Mouse (Mus musculus): ENCODE results near the gene Nol12. TPM values are rescaled to one million over a fixed set of nuclear protein-coding genes. Genes with fewer than 3 reads are reported as not detected.

Gene Nol12
- total and polyA plus RNA-seq, 3 experiments: 21.3 to 57.2 (median 42.0) TPM

- DNase-seq: no peak
Observed at GRCm38 (mm10) chr15:78916052-78916826, 18.5 kb upstream of the Nol12 start.

- no peak for DNase-seq
Observed at GRCm38 (mm10) chr15:78918126-78918525, 16.6 kb upstream of the Nol12 start.

- DNase-seq: no peak
Observed at GRCm38 (mm10) chr15:78919914-78920313, 14.8 kb upstream of the Nol12 start.

GRCm38 (mm10) chr15:78922700-78923099 is 12.0 kb upstream of the Nol12 start:
- no peak for DNase-seq

GRCm38 (mm10) chr15:78923585-78923984 is 11.1 kb upstream of the Nol12 start:
- no peak for DNase-seq

- DNase-seq: peak; percentile 75
Observed at GRCm38 (mm10) chr15:78925129-78925528, 9.6 kb upstream of the Nol12 start.

GRCm38 (mm10) chr15:78926021-78926919 is 8.5 kb upstream of the Nol12 start, which contains the start of gene Lgals1:
Lgals1 (plus strand) TSS chr15:78926725.
- DNase-seq: peak; percentile 95

- peak; percentile 61 for DNase-seq
Observed at GRCm38 (mm10) chr15:78927021-78927787, 7.5 kb upstream of the Nol12 start.

- peak; percentile 89 for DNase-seq
Observed at GRCm38 (mm10) chr15:78927788-78928457, 6.8 kb upstream of the Nol12 start.

GRCm38 (mm10) chr15:78928539-78928938 is 6.2 kb upstream of the Nol12 start:
- no peak for DNase-seq

GRCm38 (mm10) chr15:78930192-78930706 is 4.5 kb upstream of the Nol12 start:
- no peak for DNase-seq

- no peak for DNase-seq
Observed at GRCm38 (mm10) chr15:78930801-78931426, 3.8 kb upstream of the Nol12 start.

GRCm38 (mm10) chr15:78931577-78931976 is 3.2 kb upstream of the Nol12 start:
- DNase-seq: peak; percentile 76

GRCm38 (mm10) chr15:78936403-78936802 is 1.7 kb downstream of the Nol12 start:
- DNase-seq: no peak

GRCm38 (mm10) chr15:78937311-78937710 is 2.6 kb downstream of the Nol12 start:
- DNase-seq: no peak

- no peak for DNase-seq
Observed at GRCm38 (mm10) chr15:78937963-78938362, 3.2 kb downstream of the Nol12 start.

GRCm38 (mm10) chr15:78940325-78940724 is 5.6 kb downstream of the Nol12 start:
- DNase-seq: no peak

GRCm38 (mm10) chr15:78942663-78943062 is 7.9 kb downstream of the Nol12 start:
- DNase-seq: peak; percentile 90

- no peak for DNase-seq
Observed at GRCm38 (mm10) chr15:78946232-78946631, 11.5 kb downstream of the Nol12 start.

GRCm38 (mm10) chr15:78947657-78948056 is 12.9 kb downstream of the Nol12 start, which contains the start of gene Triobp:
Triobp (plus strand) TSS chr15:78947724.
- peak; percentile 94 for DNase-seq
